Comparison of ENCODE assay signal across 8 mouse cellular contexts in genomic region chr3:89378394-89379067, GRCm38 (mm10). TPM values are rescaled to one million over a fixed set of nuclear protein-coding genes. Genes with fewer than 3 reads are reported as not detected.
DNase-seq lines count a peak whose midpoint lies in the region; ATAC-seq lines count a peak whose summit lies in the region.

No protein-coding gene starts in this region.

- peak overlapping the region; percentile 62 for H3K4me2 ChIP-seq in intestine, embryonic 14.5 days (ENCODE audit: low read length)
- peak overlapping the region; percentile 76 for H3K4me2 ChIP-seq in limb, embryonic 15.5 days

- WGBS in intestine, embryonic 14.5 days, result under 1% methylated on average over 25 of the region's 29 CpGs
- WGBS in limb, embryonic 15.5 days, result 2% methylated on average over 26 of the region's 29 CpGs

- intact Hi-C loops in gastrocnemius, postnatal 36 days (cut with DNase I), result loop anchor here (5.0 kb wide), 1 partner anchor 109 kb away; no protein-coding TSS in a partner anchor

- H3K27me3 ChIP-seq in intestine, embryonic 14.5 days (replicated peaks; ENCODE audit: control insufficient read depth, insufficient read depth, low read length), result no peaks in the 10 kb centered on the region
- no peaks in the 10 kb centered on the region for H3K27me3 ChIP-seq in limb, embryonic 15.5 days

- H3K4me3 ChIP-seq in intestine, embryonic 14.5 days (ENCODE audit: low read depth, low read length), result peak overlapping the region; percentile 53
- H3K4me3 ChIP-seq in limb, embryonic 15.5 days, result peak overlapping the region; percentile 55

- H3K4me1 ChIP-seq in intestine, embryonic 14.5 days (replicated peaks; ENCODE audit: control insufficient read depth, insufficient read depth, low read length), result peaks cover 11% of the 10 kb centered on the region
- peaks cover 19% of the 10 kb centered on the region for H3K4me1 ChIP-seq in limb, embryonic 15.5 days

- H3K9me3 ChIP-seq in intestine, embryonic 14.5 days (ENCODE audit: control insufficient read depth, low read length), result no peaks in the 10 kb centered on the region
- no peaks in the 10 kb centered on the region for H3K9me3 ChIP-seq in limb, embryonic 15.5 days

- H3K9ac ChIP-seq in intestine, embryonic 14.5 days (ENCODE audit: low read length), result peak overlapping the region; percentile 55
- peak overlapping the region; percentile 54 for H3K9ac ChIP-seq in limb, embryonic 15.5 days

- peak; percentile 89 for ATAC-seq in intestine, embryonic 14.5 days (replicated peaks; ENCODE audit: low FRiP score, low TSS enrichment, low read depth)
- peak; percentile 88 for ATAC-seq in limb, embryonic 15.5 days (ENCODE audit: insufficient number of reproducible peaks, low FRiP score, low TSS enrichment, low read depth)
- peak; percentile 51 for ATAC-seq in monocyte, adult 5-6 weeks (replicated peaks; ENCODE audit: insufficient number of reproducible peaks, low FRiP score, low TSS enrichment, poor library complexity, severe bottlenecking)

- DNase-seq in 3T3-L1 (ENCODE audit: low read depth, low spot score), result peak; percentile 85
- DNase-seq in adrenal gland, adult 18-20 months (ENCODE audit: low spot score in 2 of 2), result peak; percentile 74 to 82
- DNase-seq in embryo, embryonic 11.5 days (ENCODE audit: low read depth, low spot score), result peak; percentile 70
- peak; percentile 77 to 81 for DNase-seq in gastrocnemius, postnatal 36 days
- DNase-seq in intestine, embryonic 14.5 days (ENCODE audit: low spot score), result peak; percentile 93
- DNase-seq in spleen, postnatal 4 days (ENCODE audit: low spot score in 2 of 2), result peak; percentile 60 to 86

- 0 out of 2 replicates have a peak overlapping the region, but pooled peaks have one; percentile 8 for H3K27ac ChIP-seq in intestine, embryonic 14.5 days (ENCODE audit: low read depth)
- peak overlapping the region; percentile 69 for H3K27ac ChIP-seq in limb, embryonic 15.5 days

- H3K36me3 ChIP-seq in intestine, embryonic 14.5 days (ENCODE audit: control insufficient read depth, insufficient read depth, low read length), result peaks cover 7% of the 10 kb centered on the region
- peaks cover 9% of the 10 kb centered on the region; the same call in 1 of the 2 replicates for H3K36me3 ChIP-seq in limb, embryonic 15.5 days

RNA-seq across cellular contexts. Expression of gene Dcst1, which starts 13.5 kb away (rescaled TPM):
- 1 to 10 TPM in 1 of 2 experiments, under 1 TPM in 1; 0.46 to 1.4 TPM for total RNA-seq in adrenal gland, adult 18-20 months (2021)
- not detected for total RNA-seq in gastrocnemius, postnatal 36 days (2021)
- polyA plus RNA-seq in intestine, embryonic 14.5 days (2014; fragmentation: Nextera tagmentation; extraction: Ambion mirVana), result 0.15 and 0.34 TPM in 2 replicates
- polyA plus RNA-seq in limb, embryonic 15.5 days (2015; fragmentation: Nextera tagmentation; extraction: Ambion mirVana), result 0.52 and 0.76 TPM in 2 replicates
- not detected in 3 replicates for total RNA-seq in monocyte, adult 5-6 weeks (2017)

RNA-seq across cellular contexts. Expression of gene Zbtb7b, which starts 16.0 kb away (rescaled TPM):
- total RNA-seq in adrenal gland, adult 18-20 months (2021), result 100 to 1,000 TPM in 1 of 2 experiments, 10 to 100 TPM in 1; 89.7 to 101 TPM
- total RNA-seq in gastrocnemius, postnatal 36 days (2021), result 10 to 100 TPM; 23.4 to 24.5 TPM
- 4.7 and 5.3 TPM in 2 replicates for polyA plus RNA-seq in intestine, embryonic 14.5 days (2014; fragmentation: Nextera tagmentation; extraction: Ambion mirVana)
- polyA plus RNA-seq in limb, embryonic 15.5 days (2015; fragmentation: Nextera tagmentation; extraction: Ambion mirVana), result 7.0 and 7.2 TPM in 2 replicates
- total RNA-seq in monocyte, adult 5-6 weeks (2017), result 49.4 to 76.6 TPM (median 51.2 TPM) in 3 replicates

RNA-seq across cellular contexts. Expression of gene Dcst2, which starts 16.8 kb away (rescaled TPM):
- under 1 TPM; 0.80 to 0.93 TPM for total RNA-seq in adrenal gland, adult 18-20 months (2021)
- not detected for total RNA-seq in gastrocnemius, postnatal 36 days (2021)
- polyA plus RNA-seq in intestine, embryonic 14.5 days (2014; fragmentation: Nextera tagmentation; extraction: Ambion mirVana), result 0.35 and 0.40 TPM in 2 replicates
- 0.20 and 0.23 TPM in 2 replicates for polyA plus RNA-seq in limb, embryonic 15.5 days (2015; fragmentation: Nextera tagmentation; extraction: Ambion mirVana)
- total RNA-seq in monocyte, adult 5-6 weeks (2017), result not detected in 3 replicates

RNA-seq across cellular contexts. Expression of gene Lenep, which starts 24.1 kb away (rescaled TPM):
- under 1 TPM in 1 of 2 experiments, not detected in 1; 0.30 TPM for total RNA-seq in adrenal gland, adult 18-20 months (2021)
- under 1 TPM in 1 of 2 experiments, not detected in 1; 0.25 TPM for total RNA-seq in gastrocnemius, postnatal 36 days (2021)
- polyA plus RNA-seq in intestine, embryonic 14.5 days (2014; fragmentation: Nextera tagmentation; extraction: Ambion mirVana), result not detected in 2 replicates
- polyA plus RNA-seq in limb, embryonic 15.5 days (2015; fragmentation: Nextera tagmentation; extraction: Ambion mirVana), result not detected in 2 replicates
- total RNA-seq in monocyte, adult 5-6 weeks (2017), result 1.4 TPM in 1 of 3 replicates, not detected in the others

RNA-seq across cellular contexts. Expression of gene Adam15, which starts 28.7 kb away (rescaled TPM):
- 10 to 100 TPM; 56.3 to 87.6 TPM for total RNA-seq in adrenal gland, adult 18-20 months (2021)
- 10 to 100 TPM; 15.8 to 23.2 TPM for total RNA-seq in gastrocnemius, postnatal 36 days (2021)
- 30.4 and 31.0 TPM in 2 replicates for polyA plus RNA-seq in intestine, embryonic 14.5 days (2014; fragmentation: Nextera tagmentation; extraction: Ambion mirVana)
- polyA plus RNA-seq in limb, embryonic 15.5 days (2015; fragmentation: Nextera tagmentation; extraction: Ambion mirVana), result 94.4 and 106 TPM in 2 replicates
- total RNA-seq in monocyte, adult 5-6 weeks (2017), result 23.1 to 49.7 TPM (median 33.0 TPM) in 3 replicates

Comparison
In these comparisons a context has a peak if more than half of its experiments do, and no peak if none do; other contexts are left out.
1. Peak in every context shown above with its lines: DNase-seq, ATAC-seq, H3K4me3 ChIP-seq and H3K27ac ChIP-seq.